Mouse (Mus musculus) olfactory bulb, adult 2 months (tissue): ENCODE data around the gene Itih4.

Source experiments
- CTCF ChIP-seq: fragments of 200-500 bp; IDR thresholded peaks from 2 replicates; pipeline ENCODE4 v1.5.1; 2012; ENCODE audit warnings: low read depth, mild to moderate bottlenecking, low read length, moderate library complexity; ENCODE audit not compliant: insufficient read depth
- POLR2A ChIP-seq: fragments of 200-500 bp; IDR thresholded peaks from 2 replicates; pipeline ENCODE4 v1.6.1; 2012; ENCODE audit warnings: mild to moderate bottlenecking, low read depth, low read length, moderate library complexity; ENCODE audit not compliant: insufficient read depth

- TF ChIP-seq CTCF (no peak), POLR2A (no peak)
Measured at GRCm38 (mm10) chr14:30925492-30925891, 39.2 kb downstream of the Itih4 start.
